Mouse (Mus musculus) kidney, embryonic 16.5 days (tissue): ENCODE measurements around the gene Nfe2l3. TPM values are rescaled to one million over a fixed set of nuclear protein-coding genes. Genes with fewer than 3 reads are reported as not detected.
"Not testable (repeated sequence)": the region's sequence is repeated elsewhere in the genome, so short reads cannot be mapped to it uniquely, and the experiment has no call there.

Source experiments
- ATAC-seq: fragments of 200-750 bp; cut with Nextera tagmentation; 2 replicates; pipeline ENCODE4 v1.8.0; 2017; ENCODE audit warnings: moderate TSS enrichment; ENCODE audit not compliant: low FRiP score, low TSS enrichment
- H3K27ac ChIP-seq: fragments of 300-500 bp; sonication (generic); 2 replicates; pipeline ENCODE4 v1.5.1; 2014; ENCODE audit warnings: low read length
- H3K27me3 ChIP-seq: fragments of 300-500 bp; sonication (generic); 2 replicates; pipeline ENCODE4 v1.6.1; 2014; ENCODE audit warnings: low read length, control low read depth, mixed read lengths; ENCODE audit not compliant: insufficient read depth
- H3K36me3 ChIP-seq: fragments of 300-500 bp; sonication (generic); 2 replicates; pipeline ENCODE4 v1.6.1; 2014; ENCODE audit warnings: low read length, control low read depth, mixed read lengths; ENCODE audit not compliant: insufficient read depth
- H3K4me1 ChIP-seq: fragments of 300-500 bp; sonication (generic); 2 replicates; pipeline ENCODE4 v1.6.1; 2014; ENCODE audit warnings: low read length, control low read depth, mixed read lengths; ENCODE audit not compliant: insufficient read depth
- H3K4me2 ChIP-seq: fragments of 300-500 bp; sonication (generic); replicated peaks from 2 replicates; pipeline ENCODE4 v1.6.1; 2014; ENCODE audit warnings: low read depth, low read length
- H3K4me3 ChIP-seq: fragments of 300-500 bp; sonication (generic); 2 replicates; pipeline ENCODE4 v1.5.1; 2014; ENCODE audit warnings: mild to moderate bottlenecking, low read length
- H3K9ac ChIP-seq: fragments of 300-500 bp; sonication (generic); replicated peaks from 2 replicates; pipeline ENCODE4 v1.6.1; 2014; ENCODE audit warnings: low read length
- H3K9me3 ChIP-seq: fragments of 300-500 bp; sonication (generic); 2 replicates; pipeline ENCODE4 v1.6.1; 2016; ENCODE audit warnings: low read length, control low read depth
- WGBS: fragments of 180-500 bp; shearing (Covaris S2); extraction: QIAGEN DNeasy Blood & Tissue Kit; methylation state at CpG from one replicate; pipeline ENCODE4 v1.1.7; 2014; 5-methylcytosine and 5-hydroxymethylcytosine counted together
- polyA plus RNA-seq: library from polyadenylated mRNA; unstranded; fragments of >200 nt; fragmentation: Nextera tagmentation; extraction: Ambion mirVana; gene quantifications from 2 replicates; pipeline ENCODE4 v1.2.1, GENCODE M21; 2015

The Nfe2l3 gene
- polyA plus RNA-seq, 1 experiment from 2014 or later = 1.7 TPM

GRCm38 (mm10) chr6:51479136-51479731 is 46.8 kb downstream of the Nfe2l3 start:
- no peaks in the 10 kb centered on the region for H3K9me3 ChIP-seq
- H3K4me1 ChIP-seq = no peaks in the 10 kb centered on the region
- ATAC-seq = no peak
- peaks cover 58% of the 10 kb centered on the region for H3K36me3 ChIP-seq
- WGBS = 90% methylated on average over 4 of the region's 4 CpGs
- no peak overlapping the region for H3K27ac ChIP-seq
- no peak overlapping the region for H3K9ac ChIP-seq
- H3K4me3 ChIP-seq = no peak overlapping the region
- no peaks in the 10 kb centered on the region for H3K27me3 ChIP-seq
- H3K4me2 ChIP-seq = no peak overlapping the region

DNA sequence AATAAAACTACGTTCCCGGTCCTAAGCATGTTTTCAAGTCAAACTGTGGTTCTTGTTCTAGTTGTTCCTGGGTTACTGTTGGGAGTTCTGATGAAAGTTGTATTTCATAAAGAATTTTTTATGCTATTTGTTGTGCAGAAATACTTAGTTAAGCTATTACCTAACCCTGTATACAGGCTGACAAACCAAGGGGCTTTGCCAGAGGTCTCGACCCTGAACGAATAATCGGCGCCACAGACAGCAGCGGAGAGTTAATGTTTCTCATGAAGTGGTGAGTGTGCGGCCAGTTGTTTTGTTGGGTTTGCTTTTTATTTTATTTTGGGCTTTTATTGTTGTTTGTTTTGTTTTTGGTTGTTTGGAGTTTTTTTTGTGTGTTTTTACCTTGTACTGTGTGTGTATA is 49.1 kb downstream of the Nfe2l3 start:
- no peaks in the 10 kb centered on the region for H3K9me3 ChIP-seq
- H3K4me3 ChIP-seq = no peak overlapping the region
- H3K4me1 ChIP-seq = no peaks in the 10 kb centered on the region
- peaks cover 48% of the 10 kb centered on the region for H3K36me3 ChIP-seq
- H3K27ac ChIP-seq = 0 out of 2 replicates have a peak overlapping the region, but pooled peaks have one; percentile 34
- 82% methylated on average over 8 of the region's 8 CpGs for WGBS
- ATAC-seq = no peak
- no peak overlapping the region for H3K4me2 ChIP-seq
- no peaks in the 10 kb centered on the region for H3K27me3 ChIP-seq
- no peak overlapping the region for H3K9ac ChIP-seq

DNA sequence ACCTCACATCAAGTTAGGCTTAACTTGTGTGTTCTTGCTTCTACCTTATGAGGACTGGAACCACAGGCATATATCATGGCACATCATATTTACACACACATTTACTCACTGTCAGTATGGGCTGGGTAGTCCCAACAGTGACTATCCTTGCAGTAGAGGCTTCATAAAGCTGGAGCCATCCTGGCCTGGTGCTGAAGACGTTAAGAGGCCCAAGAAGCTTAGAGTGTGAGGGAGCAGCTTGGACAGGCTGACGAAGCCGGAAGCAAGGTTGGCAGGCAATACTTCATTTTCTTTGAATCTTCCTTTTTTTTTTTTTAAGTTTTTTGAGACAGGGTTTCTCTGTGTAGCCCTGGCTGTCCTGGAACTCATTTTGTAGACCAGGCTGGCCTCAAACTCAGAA is 51.4 kb downstream of the Nfe2l3 start:
- H3K9ac ChIP-seq = no peak overlapping the region
- no peak overlapping the region for H3K4me3 ChIP-seq
- no peak for ATAC-seq
- H3K27ac ChIP-seq = no peak overlapping the region
- H3K27me3 ChIP-seq = no peaks in the 10 kb centered on the region
- peaks cover 40% of the 10 kb centered on the region for H3K36me3 ChIP-seq
- H3K4me1 ChIP-seq = no peaks in the 10 kb centered on the region
- H3K9me3 ChIP-seq = 0 out of 2 replicates have a peak, but pooled peaks cover 10% of the 10 kb centered on the region
- WGBS = 95% methylated on average over 3 of the region's 3 CpGs
- no peak overlapping the region for H3K4me2 ChIP-seq

DNA sequence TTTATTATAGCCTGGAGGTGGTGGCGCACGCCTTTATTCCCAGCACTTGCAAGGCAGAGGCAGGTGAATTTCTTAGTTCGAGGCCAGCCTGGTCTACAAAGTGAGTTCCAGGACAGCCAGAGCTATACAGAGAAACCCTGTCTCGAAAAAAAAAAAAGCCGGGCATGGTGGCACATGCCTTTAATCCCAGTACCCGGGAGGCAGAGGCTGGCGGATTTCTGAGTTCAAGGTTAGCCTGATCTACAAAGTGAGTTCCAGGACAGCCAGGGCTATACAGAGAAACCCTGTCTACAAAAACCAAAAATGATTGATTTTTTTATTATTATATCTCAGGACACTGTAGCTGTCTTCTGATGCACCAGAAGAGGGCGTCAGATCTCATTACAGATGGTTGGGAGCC is 52.1 kb downstream of the Nfe2l3 start:
- H3K9me3 ChIP-seq, ATAC-seq, H3K4me2 ChIP-seq, H3K4me3 ChIP-seq, H3K27me3 ChIP-seq, H3K27ac ChIP-seq, H3K4me1 ChIP-seq, H3K9ac ChIP-seq: not testable (repeated sequence)
- 91% methylated on average over 8 of the region's 8 CpGs for WGBS
- H3K36me3 ChIP-seq = peaks cover 33% of the 10 kb centered on the region

DNA sequence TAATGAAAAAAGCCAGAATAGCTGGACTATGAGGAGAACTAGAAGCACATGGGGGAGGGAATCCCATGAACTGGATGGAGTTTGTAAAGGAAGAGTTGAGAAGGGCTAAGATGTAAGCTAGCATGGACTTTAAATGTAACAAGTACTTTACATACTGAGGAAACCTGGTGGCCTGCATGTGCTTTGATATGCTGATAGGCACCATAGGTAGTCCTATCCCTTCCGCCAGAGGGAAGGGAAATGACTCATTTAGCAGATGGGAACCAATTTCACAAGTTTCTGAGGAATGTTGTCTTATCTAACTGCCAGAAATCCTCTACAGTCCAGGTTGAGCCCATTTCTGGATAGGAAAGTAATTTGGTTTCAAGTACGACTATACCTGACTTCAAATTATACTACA is 53.2 kb downstream of the Nfe2l3 start:
- 48% methylated on average over 2 of the region's 2 CpGs for whole genome bisulfite sequencing
- Histone ChIP-seq H3K4me3 (no peak overlapping the region), H3K9ac (no peak overlapping the region), H3K36me3 (peaks cover 23% of the 10 kb centered on the region), H3K4me2 (no peak overlapping the region), H3K27ac (no peak overlapping the region), H3K27me3 (no peaks in the 10 kb centered on the region), H3K9me3 (0 out of 2 replicates have a peak, but pooled peaks cover 10% of the 10 kb centered on the region), H3K4me1 (no peaks in the 10 kb centered on the region)
- ATAC-seq = no peak

GRCm38 (mm10) chr6:51486076-51486710 is 53.7 kb downstream of the Nfe2l3 start:
- WGBS = 64% methylated on average over 7 of the region's 7 CpGs
- Histone ChIP-seq H3K27ac (no peak overlapping the region), H3K36me3 (peaks cover 19% of the 10 kb centered on the region), H3K9ac (no peak overlapping the region), H3K4me1 (no peaks in the 10 kb centered on the region), H3K4me3 (no peak overlapping the region), H3K4me2 (no peak overlapping the region), H3K27me3 (no peaks in the 10 kb centered on the region), H3K9me3 (0 out of 2 replicates have a peak, but pooled peaks cover 10% of the 10 kb centered on the region)
- no peak for ATAC-seq

DNA sequence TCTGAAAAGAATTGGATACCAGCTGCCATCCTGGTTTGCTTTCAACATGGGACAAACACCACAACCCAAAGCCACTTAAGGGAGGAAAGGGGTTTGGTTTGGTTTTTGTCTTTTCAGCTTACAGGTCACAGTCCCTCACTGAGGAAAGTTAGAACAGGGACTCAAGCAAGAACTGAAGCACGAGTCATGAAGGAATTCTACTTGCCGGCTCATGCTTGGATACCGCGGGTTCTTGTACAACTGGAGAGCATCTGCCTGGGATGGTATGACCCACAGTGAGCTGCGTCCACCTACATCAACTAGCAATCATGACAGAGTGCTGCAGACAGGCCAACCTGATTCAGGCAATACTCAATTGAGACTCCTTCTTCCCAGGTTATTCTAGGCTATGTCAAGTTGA is 54.3 kb downstream of the Nfe2l3 start:
- H3K36me3 ChIP-seq = peaks cover 14% of the 10 kb centered on the region
- H3K9ac ChIP-seq = no peak overlapping the region
- no peaks in the 10 kb centered on the region for H3K27me3 ChIP-seq
- 84% methylated on average over 5 of the region's 5 CpGs for WGBS
- 0 out of 2 replicates have a peak, but pooled peaks cover 10% of the 10 kb centered on the region for H3K9me3 ChIP-seq
- no peak for ATAC-seq
- no peak overlapping the region for H3K4me3 ChIP-seq
- H3K4me2 ChIP-seq = no peak overlapping the region
- H3K4me1 ChIP-seq = no peaks in the 10 kb centered on the region
- H3K27ac ChIP-seq = no peak overlapping the region

GRCm38 (mm10) chr6:51489787-51490186 is 57.3 kb downstream of the Nfe2l3 start:
- Histone ChIP-seq H3K4me1 (no peaks in the 10 kb centered on the region), H3K27ac (no peak overlapping the region), H3K9ac (no peak overlapping the region), H3K36me3 (no peaks in the 10 kb centered on the region), H3K4me2 (no peak overlapping the region), H3K27me3 (no peaks in the 10 kb centered on the region), H3K9me3 (0 out of 2 replicates have a peak, but pooled peaks cover 10% of the 10 kb centered on the region), H3K4me3 (no peak overlapping the region)
- WGBS = 48% methylated on average over 2 of the region's 2 CpGs
- 0 out of 2 replicates have a peak, but pooled peaks have one; percentile 31 for ATAC-seq

- ATAC-seq = no peak
- H3K4me1 ChIP-seq = 0 out of 2 replicates have a peak, but pooled peaks cover 3% of the 10 kb centered on the region
These were observed 65.0 kb downstream of the Nfe2l3 start for GRCm38 (mm10) chr6:51497321-51498111.

More at GRCm38 (mm10) chr6:51497321-51498111, 65.0 kb downstream of the Nfe2l3 start:
- 70% methylated on average over 8 of the region's 8 CpGs for WGBS
- Histone ChIP-seq H3K36me3 (no peaks in the 10 kb centered on the region), H3K27me3 (no peaks in the 10 kb centered on the region), H3K4me3 (no peak overlapping the region), H3K9ac (no peak overlapping the region), H3K4me2 (no peak overlapping the region), H3K9me3 (no peaks in the 10 kb centered on the region), H3K27ac (no peak overlapping the region)
